Mouse (Mus musculus): ENCODE results near the gene Abcb9.

Gene Abcb9

DNA sequence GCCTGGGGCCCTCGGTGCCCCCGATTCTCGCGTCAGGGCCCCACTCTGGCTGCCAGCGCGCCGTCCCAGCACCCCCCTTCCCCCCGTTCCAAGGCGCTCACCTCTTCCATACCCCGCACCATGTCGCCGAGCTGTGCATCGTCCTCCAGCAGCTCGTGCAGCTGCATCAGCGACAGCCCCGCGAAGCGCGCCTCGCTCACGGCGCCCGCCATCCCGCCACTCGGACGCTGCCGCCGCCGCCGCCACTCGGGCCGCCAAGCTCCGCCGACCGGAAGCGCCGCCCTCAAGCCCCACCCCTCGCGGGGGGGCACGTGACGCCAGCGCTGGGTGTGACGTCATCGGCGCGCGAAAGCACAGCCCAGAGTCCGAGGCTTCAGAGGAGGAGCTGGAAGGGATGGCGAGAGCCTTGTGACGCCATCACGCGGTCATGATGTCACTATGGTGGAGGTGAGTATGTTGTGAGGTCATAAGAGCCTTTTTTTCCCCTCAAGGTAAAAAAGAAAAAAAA is 63.5 kb downstream of the Abcb9 start, which contains the start of gene Vps37b:
Gene Vps37b, minus strand, starts transcription at position 270 of the 508 bp plus-strand sequence.
- in situ Hi-C loops (cut with MboI): no loop called here

DNA sequence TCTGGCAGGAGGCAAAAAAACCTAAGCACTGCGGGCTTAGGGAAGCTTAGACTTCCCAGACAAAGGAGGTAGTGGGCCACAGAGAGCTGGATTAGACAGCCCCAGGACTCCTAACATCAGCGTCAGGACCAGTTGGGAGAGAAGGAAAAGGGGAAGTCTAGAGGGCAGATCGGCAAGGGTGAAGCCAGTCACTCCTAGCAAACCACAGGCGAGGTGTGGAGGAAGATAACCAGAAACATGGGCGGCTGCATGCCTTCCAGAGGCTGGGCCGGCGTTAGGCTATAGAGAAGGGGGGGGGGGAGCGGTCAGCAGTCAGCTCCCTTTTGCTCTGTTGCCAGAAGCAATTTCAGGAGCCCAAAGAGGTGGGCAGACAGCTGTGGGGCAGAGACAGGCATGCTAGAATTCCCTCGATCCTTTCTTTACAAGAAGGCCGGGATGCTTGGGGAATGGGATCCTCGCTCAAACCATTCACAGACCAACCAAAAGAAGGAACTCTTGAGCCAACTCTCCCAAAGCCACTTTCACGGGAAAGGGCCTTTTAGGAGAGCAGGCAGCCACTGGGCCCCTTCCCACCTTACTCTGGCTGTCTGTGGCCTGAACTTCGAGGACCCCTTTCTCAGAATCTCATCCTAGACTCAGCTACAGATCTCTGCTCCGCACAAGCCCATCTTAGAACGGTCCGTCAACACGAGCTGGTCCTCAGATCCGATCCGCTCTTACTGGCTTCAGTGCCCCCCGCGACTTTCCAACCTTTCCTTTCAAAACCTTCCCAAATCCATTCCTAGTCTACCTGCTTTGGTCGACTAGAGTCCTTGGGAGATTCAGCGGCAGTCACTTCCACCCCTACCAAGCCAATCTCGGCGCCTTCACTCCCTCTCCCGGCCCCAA is 64.3 kb downstream of the Abcb9 start:
- in situ Hi-C loops (cut with MboI): no loop called here

DNA sequence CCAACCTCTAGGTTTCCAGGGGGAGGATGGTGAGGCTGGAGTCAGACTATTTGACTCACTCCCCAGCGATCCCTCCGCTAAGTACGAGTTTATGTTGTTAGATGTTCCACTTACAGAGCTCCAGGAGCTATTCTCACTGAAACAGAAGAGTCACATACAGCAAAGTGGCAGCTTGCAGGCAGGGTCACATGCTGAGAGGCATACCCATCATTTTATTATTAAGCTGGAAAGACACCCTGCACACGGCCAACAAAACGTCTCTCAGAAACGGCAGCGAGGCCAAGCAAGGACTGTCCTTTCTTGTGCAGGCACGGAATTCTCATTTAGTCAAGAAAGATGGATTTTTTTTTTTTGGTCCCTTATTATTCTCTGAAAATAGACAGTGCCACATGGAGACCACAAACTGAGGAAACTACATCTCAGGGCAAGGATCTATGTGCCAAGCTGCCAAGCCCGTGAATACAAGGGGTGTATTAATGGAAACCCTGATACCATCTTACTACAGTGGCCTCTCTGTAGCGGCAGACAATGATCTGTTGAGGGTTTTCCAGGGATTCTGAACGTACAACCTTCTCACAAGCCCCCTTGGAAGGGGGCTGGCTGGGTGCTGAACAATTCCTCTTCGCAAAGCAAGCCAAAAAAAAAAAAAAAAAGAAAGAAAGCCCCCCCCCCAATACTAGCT is 65.1 kb downstream of the Abcb9 start:
- in situ Hi-C loops (cut with MboI): no loop called here

DNA sequence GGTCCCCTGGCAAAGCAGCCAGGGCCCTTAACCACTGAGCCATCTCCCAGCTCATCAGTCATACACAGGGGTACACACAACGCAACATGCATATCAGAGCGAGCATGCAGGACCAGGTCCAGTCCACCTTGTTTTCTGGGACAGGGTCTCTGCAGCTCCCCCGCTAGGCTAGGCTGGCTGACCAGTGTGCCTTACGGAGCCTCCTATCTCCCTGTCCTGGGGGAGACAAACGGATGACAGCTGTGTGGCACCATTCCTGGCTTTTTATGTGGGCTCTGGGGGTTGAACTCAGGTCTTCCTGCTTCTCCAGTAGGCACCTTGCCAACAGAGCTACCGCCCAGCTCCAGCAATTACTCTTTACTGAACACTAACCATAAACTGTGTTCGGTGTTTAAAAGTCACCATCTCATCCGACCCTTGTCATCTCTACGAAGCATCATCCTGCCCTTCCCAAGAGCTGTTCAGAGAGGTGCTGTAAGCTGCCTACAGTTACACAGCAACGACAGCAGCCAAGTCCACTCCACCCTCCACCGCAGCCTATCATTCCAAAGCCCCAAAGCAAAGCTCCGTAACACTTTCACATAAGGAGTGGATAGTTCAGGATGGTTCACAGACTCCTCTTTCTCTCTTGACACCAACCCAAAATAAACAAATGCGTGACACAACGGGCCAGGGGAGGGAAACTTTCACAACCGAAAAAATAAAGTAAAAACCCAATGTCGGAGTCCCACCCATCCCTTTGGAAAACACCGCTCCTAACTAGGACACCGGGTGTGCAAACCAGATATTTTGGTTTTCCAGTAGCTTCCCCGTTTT is 66.2 kb downstream of the Abcb9 start:
- in situ Hi-C loops (cut with MboI): no loop called here

DNA sequence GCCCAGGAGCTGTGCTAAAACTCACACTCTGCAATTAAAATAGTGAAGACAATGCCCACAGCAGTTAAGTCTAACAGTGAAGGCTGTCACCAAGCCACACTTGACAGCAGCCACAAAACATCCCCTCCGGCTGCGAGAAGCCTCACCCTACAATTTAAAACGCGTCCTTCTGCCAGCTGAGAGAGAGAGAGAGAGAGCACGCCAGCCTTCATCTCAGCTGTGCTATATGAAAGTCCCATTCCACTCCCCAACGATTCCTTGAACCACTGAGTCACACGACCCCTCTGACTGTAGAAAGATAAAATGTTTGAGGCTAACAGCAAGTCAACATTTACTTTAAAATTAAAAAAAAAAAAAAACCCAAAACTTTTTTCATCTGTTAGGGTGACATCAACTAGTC is 66.9 kb downstream of the Abcb9 start:
- in situ Hi-C loops (cut with MboI): no loop called here

DNA sequence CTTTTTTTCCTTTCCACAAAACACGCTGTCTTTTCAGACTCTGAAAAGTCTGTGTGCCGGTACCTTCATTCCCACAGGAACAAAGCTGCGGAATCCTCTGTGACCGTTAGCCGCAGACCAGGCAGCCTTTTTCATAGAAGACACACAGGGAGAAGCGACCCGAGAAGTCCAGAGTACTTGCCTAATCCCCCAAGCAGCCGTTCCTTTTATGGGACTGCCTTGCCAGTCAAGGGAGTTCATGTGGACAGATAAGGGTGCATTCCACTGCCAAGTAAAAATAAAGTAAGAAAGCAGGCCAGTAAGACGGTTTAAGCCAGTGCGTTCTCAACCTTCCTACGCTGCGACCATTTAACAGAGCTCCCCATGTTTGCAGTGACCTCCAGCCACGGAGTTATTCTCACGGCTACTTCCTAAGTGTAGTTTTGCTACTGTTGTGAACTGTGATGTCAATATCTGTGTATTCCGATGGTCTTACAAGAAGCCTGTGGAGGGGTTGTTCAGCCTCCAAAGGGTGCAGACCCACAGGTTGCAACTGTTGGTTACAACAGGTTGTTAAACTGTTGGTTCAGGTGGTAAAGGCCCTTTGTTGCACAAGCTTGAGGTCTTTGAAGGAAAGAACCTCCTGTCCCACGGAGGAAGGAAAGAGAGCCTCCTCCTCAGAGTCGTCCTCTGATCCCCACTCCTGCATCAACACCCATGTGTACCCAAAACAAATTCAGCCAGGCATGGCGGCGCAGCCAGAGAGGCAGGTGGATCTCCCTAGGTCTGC is 67.7 kb downstream of the Abcb9 start:
- in situ Hi-C loops (cut with MboI): no loop called here

DNA sequence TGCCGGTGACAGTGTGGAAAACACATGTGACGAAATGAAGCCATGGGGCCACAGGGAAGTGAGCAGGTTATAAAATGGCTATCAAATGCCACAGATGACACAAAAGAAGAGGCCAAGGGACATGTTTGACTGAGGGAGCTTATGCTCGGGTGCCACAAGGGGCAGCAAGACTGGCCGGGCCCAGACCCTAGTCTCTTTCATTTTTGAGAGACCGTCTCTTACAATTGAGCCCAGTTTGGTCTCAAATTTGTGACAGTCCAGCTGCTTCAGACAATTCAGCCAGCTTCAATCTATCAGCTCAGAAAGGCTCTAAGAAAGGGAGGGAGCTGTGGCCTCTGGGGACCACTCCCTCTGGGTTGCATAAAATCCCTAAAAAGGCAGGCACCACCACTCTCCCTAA is 69.0 kb downstream of the Abcb9 start:
- in situ Hi-C loops (cut with MboI): no loop called here

DNA sequence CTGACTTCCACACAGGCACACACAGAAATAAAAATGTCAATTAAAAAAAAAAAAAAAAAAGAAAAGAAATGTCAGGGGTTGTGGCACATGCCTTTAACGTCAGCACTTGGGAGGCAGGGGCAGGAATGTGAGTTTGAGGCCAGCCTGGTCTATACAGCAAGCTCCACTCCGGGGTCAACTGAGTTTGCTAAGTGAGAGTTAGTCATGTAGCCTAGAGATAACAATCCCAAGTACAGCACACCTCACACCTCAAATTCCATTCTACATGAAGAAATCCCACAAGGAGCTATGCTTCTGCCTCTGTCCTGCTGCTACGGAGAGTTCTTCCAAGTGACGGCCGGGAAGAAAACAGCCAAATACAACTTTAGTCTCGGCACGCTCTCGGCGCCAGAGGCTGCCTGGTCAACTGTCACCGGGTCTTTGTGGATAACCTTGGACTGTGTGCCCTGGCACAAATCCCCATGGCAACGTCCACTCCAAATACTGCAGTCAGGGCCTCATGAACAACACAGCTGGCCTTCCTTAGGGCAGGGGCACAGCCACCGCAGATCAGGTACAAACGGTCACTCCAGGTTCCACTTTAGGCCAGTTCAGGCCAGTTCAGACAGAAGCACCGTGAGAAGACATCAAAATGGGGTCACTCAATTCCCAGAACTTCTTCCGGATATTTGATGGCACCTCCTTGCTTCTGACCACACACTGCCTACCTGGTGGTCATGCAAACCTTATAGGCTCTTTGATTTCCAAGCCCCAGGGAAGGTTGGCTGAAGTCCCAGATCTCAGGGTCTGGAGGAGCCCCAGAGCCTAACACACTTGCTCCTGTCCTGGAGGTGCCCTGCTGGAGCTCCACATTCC is 69.8 kb downstream of the Abcb9 start:
- in situ Hi-C loops (cut with MboI): no loop called here

DNA sequence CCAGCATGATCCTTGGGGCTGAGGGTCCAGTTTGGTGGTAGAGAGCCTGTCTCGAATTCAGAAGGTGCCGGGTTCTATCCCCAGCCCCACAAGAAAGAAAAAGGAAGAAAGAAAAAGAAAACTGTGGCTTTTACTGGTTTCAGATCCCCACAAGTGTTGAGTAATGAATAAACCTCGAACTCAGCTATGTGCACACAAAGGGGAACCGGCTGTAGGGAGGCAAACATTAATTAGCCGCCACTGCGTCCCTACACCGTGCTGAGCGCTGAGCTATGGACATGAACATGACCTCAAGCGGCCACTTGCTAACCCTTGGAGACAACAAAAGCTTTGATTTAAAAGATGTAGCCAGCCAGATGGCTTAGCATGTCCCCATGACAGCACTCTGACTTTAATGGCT is 70.5 kb downstream of the Abcb9 start:
- in situ Hi-C loops (cut with MboI): no loop called here

DNA sequence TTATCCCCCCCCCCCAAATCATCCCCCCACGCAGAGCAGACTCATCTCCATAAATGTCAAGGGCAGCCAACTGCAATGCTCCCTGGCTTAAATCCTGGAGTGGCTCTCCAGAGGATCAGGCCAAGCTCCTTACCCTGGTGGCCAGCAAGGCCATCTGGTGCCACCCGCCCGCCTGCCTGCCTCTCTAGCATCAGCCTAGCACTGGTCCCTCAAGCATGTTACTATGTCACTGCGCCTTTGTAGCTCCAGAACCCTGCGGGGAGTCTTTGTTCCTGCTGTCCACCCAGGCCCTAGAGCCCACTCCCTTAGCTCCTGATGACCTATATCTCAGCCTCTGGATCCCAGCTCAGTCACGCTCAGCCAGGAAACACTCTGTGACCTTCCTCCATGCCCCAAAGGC is 70.9 kb downstream of the Abcb9 start:
- in situ Hi-C loops (cut with MboI): no loop called here

DNA sequence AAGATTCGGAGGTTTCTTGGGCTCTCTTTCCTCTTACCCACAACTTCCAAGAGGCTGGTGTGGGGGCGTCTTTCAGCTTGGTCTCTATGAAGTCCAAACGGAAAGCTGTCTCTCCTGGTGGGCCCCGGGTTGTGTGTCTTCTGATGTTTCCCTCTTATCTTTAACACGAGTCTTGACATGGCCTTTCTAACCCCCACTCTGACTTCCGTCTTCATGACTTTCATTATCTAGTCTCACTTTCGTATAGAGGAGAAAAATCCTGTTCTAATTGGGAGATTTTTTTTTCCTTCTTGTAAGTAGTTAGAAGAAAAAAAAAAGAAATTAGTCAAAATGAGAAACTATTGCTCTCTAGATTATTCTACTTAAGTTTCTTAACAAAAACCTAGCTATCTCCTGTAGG is 73.2 kb downstream of the Abcb9 start:
- in situ Hi-C loops (cut with MboI): no loop called here

DNA sequence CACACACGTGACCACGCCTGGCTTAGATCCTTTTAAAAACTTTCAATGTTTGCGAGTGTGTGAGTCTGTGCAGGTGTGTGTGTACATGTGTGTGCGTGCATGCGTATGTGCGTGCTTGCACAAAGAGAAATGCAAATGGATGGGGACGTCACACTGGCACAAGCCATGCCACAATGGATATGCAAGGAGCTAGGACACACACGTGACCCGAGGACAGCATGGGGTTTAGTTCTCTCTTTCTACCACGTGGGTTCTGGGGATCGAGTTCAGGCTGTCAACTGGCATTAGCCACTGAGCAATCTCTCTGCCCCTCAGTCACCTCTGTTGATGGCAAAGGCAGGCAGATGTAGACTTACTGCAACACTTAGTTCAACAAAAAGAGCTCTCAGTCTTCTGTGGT is 73.9 kb downstream of the Abcb9 start:
- in situ Hi-C loops (cut with MboI): no loop called here

DNA sequence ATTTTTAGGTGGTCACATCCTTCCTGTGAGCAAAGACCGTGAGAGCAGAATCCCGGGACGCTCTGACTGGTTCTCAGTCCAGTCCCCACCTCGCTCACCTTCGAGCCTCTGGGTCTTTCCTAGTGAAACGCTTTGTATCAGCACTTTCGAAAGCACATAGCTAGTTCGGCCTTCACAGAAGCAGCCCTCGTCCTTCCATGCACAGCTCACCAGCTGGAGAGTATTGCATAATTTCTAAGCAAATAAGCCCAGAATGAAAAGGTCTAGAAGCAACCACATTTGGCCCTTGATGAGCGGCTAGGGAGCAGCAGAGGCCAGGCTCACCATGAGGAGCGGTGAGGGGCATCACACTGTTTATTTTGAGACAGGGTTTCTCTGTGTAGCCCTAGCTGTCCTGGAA is 74.5 kb downstream of the Abcb9 start:
- in situ Hi-C loops (cut with MboI): no loop called here

DNA sequence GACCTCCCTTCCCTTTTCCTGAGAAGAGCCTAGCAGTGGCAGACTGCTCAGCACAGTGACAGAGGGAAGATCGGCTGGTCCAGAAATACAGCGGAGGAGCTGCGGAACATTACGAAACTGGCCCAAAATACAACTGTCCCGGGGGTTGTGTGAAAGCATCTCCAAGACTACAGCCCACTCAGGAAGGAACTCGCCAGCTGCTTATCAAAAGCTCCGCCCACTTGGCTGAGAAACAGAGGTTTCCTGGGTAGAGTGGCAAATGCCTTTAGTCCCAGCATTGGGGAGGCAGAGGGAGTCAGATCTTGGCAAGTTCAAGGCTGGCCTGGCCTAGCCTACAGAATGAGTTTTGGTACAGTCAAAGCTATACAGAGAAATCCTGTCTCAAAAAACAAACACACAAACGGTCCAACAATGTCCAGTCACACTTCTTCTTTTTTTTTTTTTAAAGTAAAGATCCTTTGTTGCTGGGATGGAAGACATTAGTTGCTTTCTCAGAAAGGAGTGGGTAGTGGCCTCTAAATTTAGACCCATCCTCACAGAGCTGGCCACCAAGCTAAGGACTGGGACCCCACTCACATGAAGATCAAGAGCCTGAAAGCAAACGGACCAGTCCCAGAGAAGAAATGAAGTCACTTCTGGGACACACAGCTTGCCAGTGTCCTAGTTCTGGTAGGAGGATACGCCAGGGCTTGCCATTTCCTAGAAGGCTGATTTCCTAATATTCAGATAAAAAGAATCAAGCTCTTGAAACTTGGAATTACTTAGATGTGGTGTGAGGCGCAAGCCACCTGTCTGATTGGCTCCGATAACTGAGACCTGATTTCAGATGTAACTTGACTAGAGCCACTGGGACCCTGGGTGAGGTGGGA is 76.0 kb downstream of the Abcb9 start:
- in situ Hi-C loops (cut with MboI): no loop called here

DNA sequence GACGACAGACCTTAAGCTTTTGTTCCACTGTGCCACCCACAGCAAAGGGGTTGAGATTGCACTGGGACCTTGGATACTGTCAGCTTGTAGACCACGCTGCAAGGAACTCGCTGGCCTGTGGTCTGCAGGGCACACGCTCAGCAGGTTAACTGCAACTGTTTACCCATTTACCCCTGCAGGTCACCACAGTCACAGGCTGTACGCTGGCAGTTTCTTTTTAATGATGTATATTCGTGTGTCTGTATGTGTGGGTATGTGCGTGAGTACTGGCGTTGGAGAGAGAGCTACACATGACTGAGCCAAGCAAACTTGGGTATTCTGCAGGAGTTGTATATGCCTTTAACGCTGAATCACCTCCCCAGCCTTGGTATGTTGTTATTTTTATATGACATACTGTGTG is 76.9 kb downstream of the Abcb9 start:
- in situ Hi-C loops (cut with MboI): no loop called here

DNA sequence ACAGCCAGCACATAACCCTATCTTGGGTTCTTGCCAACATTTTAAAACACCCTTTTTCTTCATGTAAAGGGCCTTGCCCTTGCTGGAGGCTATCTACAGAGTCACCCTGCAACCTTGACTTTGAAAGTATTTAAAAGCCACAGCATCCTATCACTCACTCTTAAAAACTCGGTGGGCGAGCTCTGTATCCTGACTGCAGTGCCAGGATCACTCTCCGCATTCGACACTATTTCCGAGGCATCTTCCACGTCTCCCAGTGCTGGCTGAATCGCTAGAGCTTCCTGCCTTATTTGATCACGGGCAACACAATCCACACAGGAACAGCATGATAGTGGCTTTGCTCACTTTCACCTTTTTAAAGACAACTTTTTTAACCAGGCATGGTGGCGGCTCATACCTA is 77.7 kb downstream of the Abcb9 start:
- in situ Hi-C loops (cut with MboI): no loop called here

DNA sequence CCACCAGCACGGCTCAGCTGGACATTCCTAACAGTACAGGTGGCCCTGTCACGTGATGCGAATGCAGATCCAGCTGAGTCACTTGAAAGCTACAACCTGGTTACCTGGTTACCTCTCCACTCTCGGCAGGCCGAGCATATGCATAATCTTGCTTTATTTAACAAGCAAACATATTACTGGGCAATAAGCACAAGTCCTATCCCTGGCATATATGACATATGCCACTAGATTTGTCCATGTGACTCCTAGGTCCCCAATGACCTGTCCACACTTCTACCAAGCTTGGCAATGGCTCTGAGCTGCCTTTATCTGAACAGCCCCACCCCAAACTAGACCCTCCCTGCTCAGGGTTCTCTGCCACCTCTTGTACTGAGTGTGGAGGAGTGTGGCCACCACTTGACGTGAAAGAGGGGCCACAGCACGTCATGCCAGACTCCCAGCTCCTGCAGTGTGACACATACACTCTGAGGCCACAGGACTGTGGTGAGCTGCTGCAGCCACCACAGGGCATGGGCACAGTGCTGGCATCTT is 79.2 kb downstream of the Abcb9 start:
- in situ Hi-C loops (cut with MboI): no loop called here

DNA sequence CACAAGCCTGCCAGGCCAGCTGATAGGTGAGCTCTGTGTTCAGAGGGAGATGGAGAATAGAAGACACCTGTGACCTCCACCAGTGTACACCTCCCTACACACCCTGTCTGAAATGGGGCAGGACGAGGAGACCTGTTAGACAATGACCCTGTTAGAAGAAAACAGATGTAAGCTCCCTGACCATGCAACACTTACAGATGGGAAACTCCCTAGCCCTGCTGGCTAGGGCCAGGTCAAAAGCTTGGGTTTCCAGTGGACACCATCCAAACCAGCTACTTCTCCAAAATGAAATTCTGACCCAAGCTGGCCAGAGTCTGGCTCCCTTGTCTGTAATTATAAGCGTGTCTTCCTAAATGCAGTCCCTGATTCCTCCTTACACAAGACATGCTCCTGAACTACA is 79.9 kb downstream of the Abcb9 start:
- in situ Hi-C loops (cut with MboI): no loop called here

DNA sequence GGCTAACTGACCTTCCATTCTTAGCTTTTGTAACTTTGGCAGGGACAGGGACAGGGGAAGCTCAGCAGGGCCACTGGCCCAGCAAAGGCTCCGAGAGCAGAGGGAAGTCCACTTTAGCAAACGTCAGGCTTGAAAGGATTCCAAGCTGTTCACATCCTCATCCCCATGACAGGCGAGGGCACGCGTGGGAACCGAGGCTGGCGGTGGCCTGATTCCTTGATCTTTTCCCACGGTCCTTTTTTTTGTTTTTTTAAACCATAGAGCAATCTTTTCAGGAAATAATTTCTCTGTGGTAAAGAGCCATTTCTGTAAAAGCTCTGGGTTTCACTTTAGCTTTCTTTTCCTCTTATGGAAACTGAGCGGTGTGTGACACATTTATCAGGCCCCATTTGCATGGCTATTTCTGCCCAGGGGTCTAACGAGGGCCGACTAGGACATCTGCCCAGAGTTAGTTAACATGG is 80.8 kb downstream of the Abcb9 start:
- in situ Hi-C loops (cut with MboI): no loop called here

Measured in mature B cell (primary cell).